Mouse (Mus musculus) limb, embryonic 13.5 days (tissue): ENCODE measurements at regions not wholly inside any gene's neighbourhood (a gene's known extent, or its start where the extent isn't known, plus 50 kb on each side); places are given as distances from the start of the nearest gene placed in this dataset.

Source experiments
- ATAC-seq: fragments of 200-750 bp; cut with Nextera tagmentation; 2 replicates; pipeline ENCODE4 v1.8.0; 2017; ENCODE audit warnings: low read depth, moderate number of reproducible peaks, moderate TSS enrichment; ENCODE audit not compliant: low FRiP score
- H3K27ac ChIP-seq: fragments of 300-500 bp; sonication (generic); 2 replicates; pipeline ENCODE4 v1.5.1; 2015; ENCODE audit warnings: inconsistent platforms, mild to moderate bottlenecking, moderate library complexity
- H3K27me3 ChIP-seq: fragments of 300-500 bp; sonication (generic); 2 replicates; pipeline ENCODE4 v1.6.1; 2015; ENCODE audit warnings: mild to moderate bottlenecking, inconsistent platforms
- H3K36me3 ChIP-seq: fragments of 300-500 bp; sonication (generic); 2 replicates; pipeline ENCODE4 v1.6.1; 2015; ENCODE audit warnings: inconsistent platforms, mild to moderate bottlenecking, moderate library complexity
- H3K4me1 ChIP-seq: fragments of 300-500 bp; sonication (generic); 2 replicates; pipeline ENCODE4 v1.6.1; 2015; ENCODE audit warnings: inconsistent platforms
- H3K4me2 ChIP-seq: fragments of 300-500 bp; sonication (generic); replicated peaks from 2 replicates; pipeline ENCODE4 v1.6.1; 2015; ENCODE audit warnings: inconsistent platforms, mild to moderate bottlenecking, moderate library complexity
- H3K4me3 ChIP-seq: fragments of 300-500 bp; sonication (generic); 2 replicates; pipeline ENCODE4 v1.5.1; 2015; ENCODE audit warnings: moderate library complexity, mild to moderate bottlenecking, inconsistent platforms
- H3K9ac ChIP-seq: fragments of 300-500 bp; sonication (generic); 2 replicates; pipeline ENCODE4 v1.6.1; 2015; ENCODE audit warnings: mild to moderate bottlenecking, inconsistent platforms
- H3K9me3 ChIP-seq: fragments of 300-500 bp; sonication (generic); 2 replicates; pipeline ENCODE4 v1.6.1; 2016; ENCODE audit warnings: inconsistent platforms
- WGBS: fragments of 180-500 bp; shearing (Covaris S2); methylation state at CpG from one replicate; pipeline ENCODE4 v1.1.7; 2015; 5-methylcytosine and 5-hydroxymethylcytosine counted together

GRCm38 (mm10) chr1:51617502-51618251 lies 139.5 kb upstream of the Nabp1 start:
- Histone ChIP-seq H3K36me3 (no peaks in the 10 kb centered on the region), H3K27me3 (no peaks in the 10 kb centered on the region), H3K4me2 (peak overlapping the region; percentile 25), H3K9ac (peak overlapping the region; percentile 25; the same call in 1 of the 2 replicates), H3K27ac (peak overlapping the region; percentile 82), H3K4me3 (no peak overlapping the region), H3K9me3 (no peaks in the 10 kb centered on the region), H3K4me1 (peaks cover 29% of the 10 kb centered on the region)
- 31% methylated on average over 13 of the region's 13 CpGs for WGBS
- ATAC-seq: peak; percentile 77

- Histone ChIP-seq H3K36me3 (no peaks in the 10 kb centered on the region), H3K4me2 (no peak overlapping the region)
- WGBS: 85% methylated on average over 1 of the region's 1 CpGs
These were observed 137.9 kb upstream of the Nabp1 start for GRCm38 (mm10) chr1:51616091-51616490.

GRCm38 (mm10) chr1:51615523-51615922 lies 137.3 kb upstream of the Nabp1 start:
- no peaks in the 10 kb centered on the region for H3K9me3 ChIP-seq
- H3K4me2 ChIP-seq: no peak overlapping the region
- WGBS: 25% methylated on average over 6 of the region's 6 CpGs
- H3K27me3 ChIP-seq: no peaks in the 10 kb centered on the region
- no peak overlapping the region for H3K27ac ChIP-seq
- H3K36me3 ChIP-seq: no peaks in the 10 kb centered on the region
- H3K4me3 ChIP-seq: no peak overlapping the region
- no peak overlapping the region for H3K9ac ChIP-seq
- H3K4me1 ChIP-seq: peaks cover 29% of the 10 kb centered on the region
- no peak for ATAC-seq

More at GRCm38 (mm10) chr1:51616091-51616490, 137.9 kb upstream of the Nabp1 start:
- Histone ChIP-seq H3K9ac (no peak overlapping the region), H3K27ac (no peak overlapping the region), H3K27me3 (no peaks in the 10 kb centered on the region), H3K9me3 (no peaks in the 10 kb centered on the region), H3K4me3 (no peak overlapping the region), H3K4me1 (peaks cover 29% of the 10 kb centered on the region)
- no peak for ATAC-seq

DNA sequence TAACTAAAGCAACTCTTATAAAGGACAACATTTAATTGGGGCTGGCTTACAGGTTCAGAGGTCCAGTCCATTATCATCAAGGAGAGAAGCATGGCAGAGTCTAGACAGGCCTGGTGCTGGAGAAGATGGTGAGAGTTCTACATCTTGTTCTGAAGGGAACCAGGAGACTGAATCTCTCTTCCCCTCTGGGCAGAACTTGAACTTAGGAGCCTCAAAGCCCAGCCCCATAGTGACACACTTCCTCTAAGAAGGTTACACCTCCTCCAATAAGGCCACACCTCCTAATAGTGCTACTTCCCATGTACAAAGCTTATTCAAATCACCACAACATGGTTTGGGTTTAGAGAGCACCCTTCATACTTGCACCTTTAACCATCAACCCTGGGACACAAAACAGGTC lies 136.5 kb upstream of the Nabp1 start:
- no peak for ATAC-seq
- Histone ChIP-seq H3K4me2 (no peak overlapping the region), H3K9ac (no peak overlapping the region)

GRCm38 (mm10) chr1:51609295-51609694 lies 131.1 kb upstream of the Nabp1 start:
- Histone ChIP-seq H3K9ac (no peak overlapping the region), H3K4me1 (peaks cover 12% of the 10 kb centered on the region), H3K9me3 (no peaks in the 10 kb centered on the region), H3K36me3 (no peaks in the 10 kb centered on the region), H3K4me2 (no peak overlapping the region), H3K4me3 (no peak overlapping the region), H3K27me3 (no peaks in the 10 kb centered on the region), H3K27ac (no peak overlapping the region)
- ATAC-seq: no peak
- 84% methylated on average over 5 of the region's 5 CpGs for WGBS

More for the DNA sequence above, 136.5 kb upstream of the Nabp1 start:
- H3K27me3 ChIP-seq: no peaks in the 10 kb centered on the region
- H3K36me3 ChIP-seq: no peaks in the 10 kb centered on the region
- no peak overlapping the region for H3K27ac ChIP-seq
- H3K4me1 ChIP-seq: peaks cover 29% of the 10 kb centered on the region
- H3K4me3 ChIP-seq: no peak overlapping the region
- no peaks in the 10 kb centered on the region for H3K9me3 ChIP-seq

GRCm38 (mm10) chr1:51607437-51607855 lies 129.2 kb upstream of the Nabp1 start:
- H3K4me1 ChIP-seq: peaks cover 12% of the 10 kb centered on the region
- no peak for ATAC-seq
- 0 out of 2 replicates have a peak overlapping the region, but pooled peaks have one; percentile 5 for H3K4me2 ChIP-seq
- H3K4me3 ChIP-seq: no peak overlapping the region
- no peaks in the 10 kb centered on the region for H3K27me3 ChIP-seq
- H3K36me3 ChIP-seq: no peaks in the 10 kb centered on the region
- no peak overlapping the region for H3K27ac ChIP-seq
- H3K9ac ChIP-seq: no peak overlapping the region
- 17% methylated on average over 8 of the region's 8 CpGs for WGBS
- H3K9me3 ChIP-seq: no peaks in the 10 kb centered on the region

DNA sequence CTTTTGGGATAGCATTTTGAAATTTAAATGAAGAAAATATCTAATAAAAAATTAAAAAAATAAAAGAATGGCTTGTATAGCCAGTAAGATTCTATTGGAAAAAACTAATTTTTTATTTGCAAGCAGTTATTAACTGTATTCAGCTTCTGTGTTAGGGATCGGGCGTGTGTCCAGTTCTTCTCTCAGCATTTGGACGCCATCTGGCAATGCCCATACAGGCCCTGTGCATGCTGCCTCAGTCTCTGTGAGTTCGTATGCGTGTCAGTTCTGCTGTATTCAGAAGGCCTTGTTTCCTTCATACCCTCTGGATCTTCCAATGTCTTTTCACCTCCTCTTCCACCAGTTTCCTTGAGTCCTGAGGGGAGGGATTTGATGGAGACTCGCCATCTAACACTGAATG lies 123.8 kb upstream of the Nabp1 start:
- no peaks in the 10 kb centered on the region; the same call in 1 of the 2 replicates for H3K27me3 ChIP-seq

GRCm38 (mm10) chr1:51600425-51600824 lies 122.2 kb upstream of the Nabp1 start:
- Histone ChIP-seq H3K4me1 (peaks cover 6% of the 10 kb centered on the region; the same call in 1 of the 2 replicates), H3K27ac (no peak overlapping the region)
- WGBS: 37% methylated on average over 7 of the region's 7 CpGs

More for the DNA sequence above, 123.8 kb upstream of the Nabp1 start:
- Histone ChIP-seq H3K4me1 (peaks cover 6% of the 10 kb centered on the region; the same call in 1 of the 2 replicates), H3K9ac (no peak overlapping the region), H3K4me2 (no peak overlapping the region), H3K27ac (no peak overlapping the region), H3K36me3 (no peaks in the 10 kb centered on the region), H3K4me3 (no peak overlapping the region), H3K9me3 (no peaks in the 10 kb centered on the region)
- 91% methylated on average over 6 of the region's 6 CpGs for WGBS
- ATAC-seq: no peak

GRCm38 (mm10) chr1:51596935-51597820 lies 119.0 kb upstream of the Nabp1 start:
- Histone ChIP-seq H3K9me3 (no peaks in the 10 kb centered on the region), H3K4me3 (peak overlapping the region; percentile 23), H3K4me1 (peaks cover 10% of the 10 kb centered on the region; the same call in 1 of the 2 replicates), H3K36me3 (no peaks in the 10 kb centered on the region), H3K27ac (no peak overlapping the region), H3K27me3 (no peaks in the 10 kb centered on the region; the same call in 1 of the 2 replicates), H3K9ac (no peak overlapping the region), H3K4me2 (peak overlapping the region; percentile 56)
- WGBS: 16% methylated on average over 18 of the region's 18 CpGs
- peak; percentile 93 for ATAC-seq

More at GRCm38 (mm10) chr1:51600425-51600824, 122.2 kb upstream of the Nabp1 start:
- H3K4me3 ChIP-seq: no peak overlapping the region
- no peak for ATAC-seq
- no peaks in the 10 kb centered on the region for H3K9me3 ChIP-seq
- H3K36me3 ChIP-seq: no peaks in the 10 kb centered on the region
- H3K27me3 ChIP-seq: no peaks in the 10 kb centered on the region; the same call in 1 of the 2 replicates
- no peak overlapping the region for H3K9ac ChIP-seq
- H3K4me2 ChIP-seq: no peak overlapping the region

DNA sequence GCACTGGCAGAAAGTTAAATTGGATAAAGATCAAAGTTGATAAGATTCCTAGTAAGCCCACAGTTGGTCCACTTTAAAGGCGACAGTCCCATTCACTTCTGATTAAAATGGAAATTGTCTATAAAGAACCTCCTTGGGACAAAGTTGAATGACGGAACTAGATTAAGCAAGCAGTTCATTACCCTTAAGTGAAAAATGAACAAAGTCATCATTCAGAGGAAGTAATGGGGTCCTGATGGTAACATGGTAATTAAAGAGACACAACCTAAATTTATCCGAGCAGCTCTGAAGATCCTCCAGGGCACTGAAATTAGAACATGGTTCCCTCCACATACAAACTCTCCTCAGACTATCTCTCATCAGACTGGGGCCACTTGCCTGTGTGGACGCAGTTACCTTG lies 116.4 kb upstream of the Nabp1 start:
- ATAC-seq: no peak
- Histone ChIP-seq H3K4me1 (peaks cover 10% of the 10 kb centered on the region), H3K4me2 (no peak overlapping the region), H3K9me3 (no peaks in the 10 kb centered on the region), H3K4me3 (no peak overlapping the region), H3K27me3 (no peaks in the 10 kb centered on the region; the same call in 1 of the 2 replicates), H3K27ac (no peak overlapping the region), H3K36me3 (no peaks in the 10 kb centered on the region), H3K9ac (no peak overlapping the region)
- WGBS: 79% methylated on average over 4 of the region's 4 CpGs

GRCm38 (mm10) chr1:51593621-51594441 lies 115.6 kb upstream of the Nabp1 start:
- Histone ChIP-seq H3K4me1 (peaks cover 10% of the 10 kb centered on the region), H3K9me3 (no peaks in the 10 kb centered on the region), H3K27ac (no peak overlapping the region), H3K27me3 (no peaks in the 10 kb centered on the region; the same call in 1 of the 2 replicates), H3K9ac (no peak overlapping the region), H3K4me2 (no peak overlapping the region), H3K36me3 (no peaks in the 10 kb centered on the region), H3K4me3 (no peak overlapping the region)
- peak; percentile 45; the same call in 1 of the 2 replicates for ATAC-seq
- WGBS: 30% methylated on average over 10 of the region's 10 CpGs
